Mouse (Mus musculus) midbrain, embryonic 10.5 days (tissue): Measurements from ENCODE around the gene Larp4b. TPM values are rescaled to one million over a fixed set of nuclear protein-coding genes. Genes with fewer than 3 reads are reported as not detected.

Source experiments
- polyA plus RNA-seq: library from polyadenylated mRNA; unstranded; fragments of >200 nt; fragmentation: Nextera tagmentation; extraction: Ambion mirVana; gene quantifications from 2 replicates; pipeline ENCODE4 v1.2.1, GENCODE M21; 2016

The Larp4b gene
- polyA plus RNA-seq, 1 experiment from 2014 or later, result 31.4 TPM

Other genes starting within 250 kb of the Larp4b start
- gene Wdr37, start 222.0 kb upstream of the Larp4b start, polyA plus RNA-seq, result 34.2 and 41.7 TPM in 2 replicates
- 173 and 176 TPM in 2 replicates for gene Idi1, start 208.4 kb upstream of the Larp4b start, polyA plus RNA-seq
- not detected in 2 replicates for gene Gm9745, start 145.7 kb upstream of the Larp4b start, polyA plus RNA-seq
- gene Idi2, start 141.0 kb upstream of the Larp4b start, polyA plus RNA-seq, result 0.05 and 0.06 TPM in 2 replicates
- gene Gtpbp4, start 97.8 kb upstream of the Larp4b start, polyA plus RNA-seq, result 108 and 119 TPM in 2 replicates
- 4.0 and 5.7 TPM in 2 replicates for gene Dip2c, start 182.6 kb downstream of the Larp4b start, polyA plus RNA-seq